Mouse (Mus musculus) gastrocnemius, postnatal 14 days (tissue): Measurements from ENCODE around the gene Card14. TPM values are rescaled to one million over a fixed set of nuclear protein-coding genes. Genes with fewer than 3 reads are reported as not detected.
"Not testable (repeated sequence)": the region's sequence is repeated elsewhere in the genome, so short reads cannot be mapped to it uniquely, and the experiment has no call there.

ENCODE experiments used
- DNase-seq: peaks from one replicate; pipeline ENCODE4 v3.0.0; 2021; ENCODE audit warnings: mixed read lengths
- intact Hi-C: fragments of 180-260 bp; cut with DNase I; formaldehyde crosslinking; loops from one replicate; pipeline ENCODE4 v1.15.1; 2025; ENCODE audit warnings: low total_unique reads
- long read RNA-seq, 2 experiments: library from polyadenylated mRNA; stranded (forward); transcript quantifications; one replicate each; pipeline ENCODE4 v2.0.0; 2021
- total RNA-seq, 2 experiments: library from RNA; stranded (reverse); gene quantifications; 2 replicates each; pipeline ENCODE4 v1.2.3; 2021

The Card14 gene
- 1 to 10 TPM in 1 of 2 experiments, under 1 TPM in 1; 0.64 to 1.3 TPM for total RNA-seq
- long read RNA-seq, experiment 1: 0 reads
- long read RNA-seq, experiment 2, partial matches to known transcripts: 0 of 1 reads
- long read RNA-seq, experiment 2, other reads (novel, unspliced or antisense): 1 of 1 reads

DNA sequence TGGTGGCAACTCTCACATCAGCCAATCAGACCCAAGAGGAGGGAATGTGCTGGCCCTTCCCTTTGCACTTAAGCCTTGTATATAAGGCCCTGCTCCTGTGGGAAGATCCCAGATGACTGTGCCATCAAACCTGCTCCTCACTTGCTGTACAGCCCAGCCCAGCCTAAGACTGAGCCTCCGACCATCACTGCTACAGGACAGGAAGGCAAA, at the start of gene Card14:
Gene Card14, plus strand, starts transcription at position 111 of the 210 bp plus-strand sequence.
- intact Hi-C loops: loop anchor here (10.0 kb wide), 1 partner anchor 47 kb away; the partner anchor contains the start of genes Sgsh and Slc26a11
- no peak for DNase-seq

- intact Hi-C loops: no loop called here
- DNase-seq: no peak
Measured at GRCm38 (mm10) chr11:119258216-119258571, 49.4 kb upstream of the Card14 start.

DNA sequence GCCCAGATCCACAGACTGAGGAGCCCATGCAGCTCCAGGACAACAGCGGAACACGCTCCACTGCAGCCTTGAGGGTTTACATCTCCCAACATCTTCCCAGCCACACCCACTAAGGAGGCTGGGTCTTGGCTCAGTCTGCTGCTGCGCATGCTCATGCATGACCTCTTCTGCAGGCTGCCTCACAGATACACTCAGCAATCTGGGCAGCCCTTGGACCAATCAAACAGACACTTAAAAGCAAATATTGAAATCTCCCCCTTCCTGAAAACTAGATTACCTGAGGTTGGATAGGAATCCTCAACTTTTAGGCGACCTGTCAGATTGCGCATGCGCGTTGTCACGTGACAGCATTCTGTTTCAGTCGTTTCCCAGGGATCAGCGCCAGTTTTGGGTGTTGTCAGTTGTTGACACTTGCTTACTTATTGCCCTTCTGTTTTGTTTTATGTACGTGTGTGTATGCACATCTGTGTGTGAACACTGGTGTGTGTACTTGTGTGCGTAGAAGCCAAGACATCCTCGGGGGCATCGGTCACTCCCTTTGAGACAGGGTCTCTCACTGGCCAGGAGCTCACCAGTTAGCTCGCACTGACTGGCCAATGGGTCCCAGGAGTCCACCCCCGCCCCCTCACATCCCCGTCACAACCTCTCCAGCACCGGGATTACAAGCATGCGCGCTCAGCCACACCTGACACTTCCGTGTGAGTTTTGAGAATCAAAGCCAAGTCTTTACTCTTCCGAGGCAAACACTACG, 48.8 kb upstream of the Card14 start:
- DNase-seq: peak; percentile 63
- intact Hi-C loops: no loop called here

DNA sequence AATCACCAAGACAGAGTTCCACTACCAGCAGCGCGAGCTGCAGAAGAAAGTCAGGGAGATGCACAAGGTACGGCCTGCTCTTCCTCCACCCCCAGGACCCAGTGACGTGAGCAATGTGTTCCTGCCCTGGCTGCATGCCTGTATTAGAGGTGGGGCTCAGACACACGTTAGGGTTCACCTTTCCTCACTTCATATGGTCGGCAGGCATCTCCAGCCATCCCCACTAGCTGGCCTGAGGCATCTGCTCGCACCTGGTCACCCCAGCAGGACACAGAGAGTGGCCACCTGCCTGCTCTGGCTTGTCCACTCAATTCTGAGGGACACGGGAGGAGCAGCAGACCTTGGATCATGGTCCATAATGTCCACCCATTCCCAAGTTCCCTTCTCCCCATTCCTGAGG, 47.6 kb upstream of the Card14 start:
- intact Hi-C loops: no loop called here
- DNase-seq: no peak

DNA sequence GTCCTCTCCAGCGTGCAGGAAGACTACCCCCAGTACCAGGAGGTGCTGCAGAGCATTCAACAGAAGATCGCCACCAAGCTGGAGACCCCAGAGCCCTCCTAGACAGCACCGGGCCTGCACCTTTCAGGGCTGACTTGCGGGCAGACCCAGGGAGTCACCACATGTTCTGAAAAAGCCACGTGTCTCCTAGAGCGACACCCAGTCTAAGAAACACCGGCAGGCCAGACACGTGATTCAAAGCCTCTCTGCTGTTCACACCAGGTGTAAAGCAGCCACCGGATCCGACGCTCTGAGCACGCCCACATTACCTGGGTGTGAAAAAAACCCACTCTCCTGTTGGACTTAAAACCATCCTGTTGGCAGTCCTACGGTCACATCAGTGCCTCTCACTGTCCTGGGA, 43.2 kb upstream of the Card14 start:
- intact Hi-C loops: no loop called here
- no peak for DNase-seq

DNA sequence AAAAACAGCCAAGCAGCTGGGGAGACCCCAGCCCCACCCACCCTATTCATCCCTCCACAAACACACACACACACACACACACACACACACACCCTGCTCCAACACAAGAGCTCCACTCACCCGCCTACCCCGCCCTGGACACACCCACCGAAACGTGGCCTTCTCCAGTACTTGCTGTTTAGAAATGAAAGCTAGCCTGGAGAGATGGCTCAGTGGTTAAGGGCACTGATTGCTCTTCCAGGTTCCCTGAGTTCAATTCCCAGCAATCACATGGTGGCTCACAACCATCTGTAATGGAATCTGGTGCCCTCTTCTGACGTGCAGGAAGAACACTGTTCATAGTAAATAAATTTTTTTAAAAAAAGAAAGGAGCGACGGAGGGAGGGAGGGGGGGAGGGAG, 41.8 kb upstream of the Card14 start:
- intact Hi-C loops: no loop called here
- no peak for DNase-seq

DNA sequence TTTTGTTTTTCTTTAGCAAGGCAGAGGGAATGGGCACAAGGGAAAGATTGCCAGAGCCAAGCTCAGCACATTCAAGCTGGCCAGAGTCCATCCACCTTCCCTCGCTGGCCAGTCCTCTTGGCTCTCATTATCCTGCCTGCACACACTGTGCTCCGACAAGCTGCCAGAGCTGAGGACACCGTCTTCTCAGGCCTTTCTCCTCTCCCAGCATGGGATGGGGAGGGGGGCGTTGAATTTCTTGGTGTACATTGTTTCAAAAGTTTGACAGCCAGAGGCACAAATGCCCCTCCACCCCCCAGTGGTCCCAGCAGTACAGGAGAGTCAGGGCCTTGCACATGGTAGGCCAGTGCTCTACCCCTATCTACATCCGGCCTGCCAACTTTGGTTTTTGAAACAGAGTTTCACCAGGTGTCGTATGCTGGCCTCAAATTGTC, 40.3 kb upstream of the Card14 start:
- DNase-seq: no peak

GRCm38 (mm10) chr11:119267768-119268556, 39.6 kb upstream of the Card14 start, which contains the start of gene Gaa:
Gene Gaa, plus strand, starts transcription at chr11:119267887.
- DNase-seq: peak; percentile 94
- intact Hi-C loops: no loop called here

More for the DNA sequence above, 40.3 kb upstream of the Card14 start:
- intact Hi-C loops: no loop called here

DNA sequence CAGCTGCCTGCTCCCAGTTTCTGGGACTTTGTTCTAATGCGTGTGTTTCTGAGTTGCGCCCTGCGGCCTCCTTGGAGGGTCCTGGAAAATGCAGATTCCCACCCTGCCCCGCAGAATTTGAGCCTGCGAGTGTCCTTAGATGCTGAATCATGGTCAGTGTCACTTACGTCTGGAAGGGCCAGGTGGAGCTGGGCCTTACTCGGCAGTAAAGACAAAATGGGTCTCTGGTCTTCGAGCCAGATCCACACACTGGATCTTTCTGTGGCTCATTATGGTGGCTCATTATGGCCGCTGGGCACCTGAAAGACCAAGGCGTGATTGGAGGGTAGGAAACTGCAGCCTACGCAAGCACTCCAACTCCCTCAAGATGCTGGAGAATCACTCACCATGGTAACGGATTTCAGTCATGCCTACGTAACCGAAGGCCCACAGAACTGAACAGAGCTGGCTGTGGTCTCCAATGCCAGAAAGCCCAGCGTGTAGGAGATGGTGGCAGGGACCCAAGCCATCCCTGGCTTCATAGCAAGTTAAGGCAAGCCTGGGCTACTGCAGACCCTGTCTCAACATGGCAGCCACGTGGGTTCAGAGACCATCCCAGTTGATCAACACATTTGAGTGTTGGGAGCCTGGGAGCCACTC, 38.9 kb upstream of the Card14 start:
- intact Hi-C loops: no loop called here
- no peak for DNase-seq

DNA sequence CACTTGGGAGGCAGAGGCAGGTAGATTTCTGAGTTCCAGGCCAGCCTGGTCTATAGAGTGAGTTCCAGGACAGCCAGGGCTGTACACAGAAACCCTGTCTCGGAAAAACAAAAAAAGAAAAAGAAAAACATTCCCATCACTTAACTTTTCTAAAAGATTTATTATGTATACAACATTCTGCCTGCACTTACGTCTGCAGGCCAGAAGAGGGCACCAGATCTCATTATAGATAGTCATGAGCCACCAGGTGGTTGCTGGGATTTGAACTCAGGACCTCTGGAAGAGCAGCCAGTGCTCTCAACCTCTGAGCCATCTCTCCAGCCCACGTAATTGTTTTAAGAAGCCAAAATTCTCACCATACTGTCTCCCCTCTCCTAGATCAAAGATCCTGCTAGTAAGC, 35.1 kb upstream of the Card14 start:
- DNase-seq, intact Hi-C loops: not testable (repeated sequence)

- intact Hi-C loops: no loop called here
- DNase-seq: no peak
Measured at GRCm38 (mm10) chr11:119273186-119273930, 34.2 kb upstream of the Card14 start.

DNA sequence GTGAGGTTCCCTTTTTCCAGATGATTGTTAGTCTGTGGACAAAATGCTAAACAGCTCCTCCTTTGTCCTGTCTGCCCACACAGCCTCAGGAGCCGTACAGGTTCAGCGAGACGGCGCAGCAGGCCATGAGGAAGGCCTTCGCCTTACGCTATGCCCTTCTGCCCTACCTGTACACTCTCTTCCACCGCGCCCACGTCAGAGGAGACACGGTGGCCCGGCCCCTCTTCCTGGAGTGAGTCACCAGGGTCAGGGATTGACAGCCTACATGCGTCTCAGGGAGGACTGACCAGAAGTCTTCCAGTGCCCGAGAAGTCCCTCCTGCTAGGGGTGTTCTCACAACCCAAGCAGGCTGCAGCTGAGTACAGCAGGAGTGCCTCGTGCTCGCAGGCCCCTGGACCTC, 26.5 kb upstream of the Card14 start:
- DNase-seq: no peak
- intact Hi-C loops: no loop called here

- peak; percentile 31 for DNase-seq
Measured at GRCm38 (mm10) chr11:119285791-119286527, 21.6 kb upstream of the Card14 start.

GRCm38 (mm10) chr11:119287207-119287992, 20.2 kb upstream of the Card14 start:
- intact Hi-C loops: no loop called here

More at GRCm38 (mm10) chr11:119285791-119286527, 21.6 kb upstream of the Card14 start:
- intact Hi-C loops: no loop called here

DNA sequence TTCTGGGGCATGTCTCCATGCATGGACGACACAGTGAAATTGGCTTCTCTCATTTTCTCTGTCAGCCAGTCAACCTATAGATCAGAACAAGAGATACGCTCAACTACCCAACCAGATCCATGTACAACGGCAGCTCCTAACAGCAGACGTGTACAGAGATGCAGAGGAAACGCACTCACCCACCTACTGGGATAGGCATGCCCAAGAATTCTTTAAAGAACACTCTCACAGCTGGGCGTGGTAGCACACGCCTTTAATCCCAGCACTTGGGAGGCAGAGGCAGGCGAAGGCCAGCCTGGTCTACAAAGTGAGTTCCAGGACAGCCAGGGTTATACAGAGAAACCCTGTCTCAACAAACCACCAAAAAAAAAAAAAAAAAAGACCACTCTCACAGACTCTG, 14.7 kb upstream of the Card14 start:
- intact Hi-C loops, DNase-seq: not testable (repeated sequence)

More at GRCm38 (mm10) chr11:119287207-119287992, 20.2 kb upstream of the Card14 start:
- no peak for DNase-seq

DNA sequence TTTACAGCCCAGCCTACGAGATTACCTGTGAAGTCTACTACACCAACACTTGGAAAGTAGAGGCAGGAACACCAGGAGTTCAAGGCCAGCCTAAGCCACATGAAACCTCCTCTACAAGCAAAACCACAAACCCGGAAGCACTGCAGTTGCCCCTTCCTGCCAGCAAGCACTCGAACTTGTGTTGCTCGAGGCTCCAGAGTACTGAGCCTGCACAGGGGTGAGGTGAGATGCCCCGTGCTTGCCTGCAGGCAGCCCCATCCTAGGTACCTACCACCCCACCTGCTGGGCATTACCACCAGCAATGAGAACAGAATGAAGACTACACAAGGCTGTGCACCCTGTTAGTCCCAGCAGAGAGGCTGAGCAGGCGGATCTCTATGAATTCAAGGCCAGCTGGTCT, 9.6 kb upstream of the Card14 start:
- DNase-seq: no peak
- intact Hi-C loops: no loop called here

DNA sequence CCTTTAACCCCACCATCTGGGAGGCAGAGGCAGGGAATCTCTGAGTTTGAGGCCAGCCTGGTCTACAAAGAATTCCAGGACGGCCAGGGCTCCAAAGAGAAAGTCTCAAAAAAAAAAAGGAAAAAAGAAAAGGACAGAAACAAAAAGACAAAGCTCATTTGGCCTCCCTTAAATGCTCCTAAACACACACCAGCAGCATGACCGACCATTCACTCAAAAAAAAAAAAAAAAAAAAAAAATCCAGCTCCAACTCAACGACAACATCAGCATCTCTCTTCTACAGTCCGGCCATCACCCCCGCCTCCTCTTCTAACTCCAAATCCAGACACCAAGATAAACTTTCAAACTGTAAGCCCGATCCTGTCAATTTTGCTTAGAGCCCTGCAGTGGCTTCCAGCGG, 8.7 kb upstream of the Card14 start:
- intact Hi-C loops: no loop called here
- no peak for DNase-seq
